Mouse (Mus musculus) gastrocnemius, postnatal 25 days (tissue): ENCODE measurements at regions not wholly inside any gene's neighbourhood (a gene's known extent, or its start where the extent isn't known, plus 50 kb on each side); places are given as distances from the start of the nearest gene placed in this dataset.

ENCODE experiments used
- DNase-seq: peaks from one replicate; pipeline ENCODE4 v3.0.0; 2022

GRCm38 (mm10) chr13:116243272-116243784 lies 66.2 kb downstream of the Isl1 start:
- no peak for DNase-seq

GRCm38 (mm10) chr13:116215101-116215500 lies 94.4 kb downstream of the Isl1 start:
- DNase-seq = no peak

GRCm38 (mm10) chr13:116213843-116214829 lies 95.4 kb downstream of the Isl1 start:
- no peak for DNase-seq

- DNase-seq = no peak
Observed at GRCm38 (mm10) chr13:116201177-116201920, 108.1 kb downstream of the Isl1 start.

- no peak for DNase-seq
Observed at GRCm38 (mm10) chr13:116187059-116187458, 122.4 kb downstream of the Isl1 start.

GRCm38 (mm10) chr13:116177781-116178180 lies 131.7 kb downstream of the Isl1 start:
- no peak for DNase-seq

- no peak for DNase-seq
Observed at GRCm38 (mm10) chr13:116174976-116175375, 134.5 kb downstream of the Isl1 start.

- DNase-seq = no peak
Observed at GRCm38 (mm10) chr13:116173866-116174265, 135.6 kb downstream of the Isl1 start.

GRCm38 (mm10) chr13:116143022-116143421 lies 166.5 kb downstream of the Isl1 start:
- DNase-seq = no peak

GRCm38 (mm10) chr13:116118664-116119063 lies 190.8 kb downstream of the Isl1 start:
- no peak for DNase-seq

GRCm38 (mm10) chr13:116111032-116111808 lies 198.3 kb downstream of the Isl1 start:
- DNase-seq = no peak

- no peak for DNase-seq
Observed at GRCm38 (mm10) chr13:116110578-116110977, 198.9 kb downstream of the Isl1 start.

GRCm38 (mm10) chr13:116087541-116088308 lies 221.8 kb downstream of the Isl1 start:
- no peak for DNase-seq

GRCm38 (mm10) chr13:116087140-116087539 lies 222.3 kb downstream of the Isl1 start:
- no peak for DNase-seq

GRCm38 (mm10) chr13:116056976-116057647 lies 252.4 kb downstream of the Isl1 start:
- no peak for DNase-seq

- no peak for DNase-seq
Observed at GRCm38 (mm10) chr13:116056112-116056652, 253.3 kb downstream of the Isl1 start.

- DNase-seq = no peak
Observed at GRCm38 (mm10) chr13:116036166-116036565, 273.3 kb downstream of the Isl1 start.

- no peak for DNase-seq
Observed at GRCm38 (mm10) chr13:116030152-116030720, 279.3 kb downstream of the Isl1 start.

- no peak for DNase-seq
Observed at GRCm38 (mm10) chr13:116028583-116028982, 280.9 kb downstream of the Isl1 start.

GRCm38 (mm10) chr13:116027147-116027546 lies 282.3 kb downstream of the Isl1 start:
- no peak for DNase-seq
